ENCODE assay signal across 8 mouse cellular contexts in the genomic region with DNA sequence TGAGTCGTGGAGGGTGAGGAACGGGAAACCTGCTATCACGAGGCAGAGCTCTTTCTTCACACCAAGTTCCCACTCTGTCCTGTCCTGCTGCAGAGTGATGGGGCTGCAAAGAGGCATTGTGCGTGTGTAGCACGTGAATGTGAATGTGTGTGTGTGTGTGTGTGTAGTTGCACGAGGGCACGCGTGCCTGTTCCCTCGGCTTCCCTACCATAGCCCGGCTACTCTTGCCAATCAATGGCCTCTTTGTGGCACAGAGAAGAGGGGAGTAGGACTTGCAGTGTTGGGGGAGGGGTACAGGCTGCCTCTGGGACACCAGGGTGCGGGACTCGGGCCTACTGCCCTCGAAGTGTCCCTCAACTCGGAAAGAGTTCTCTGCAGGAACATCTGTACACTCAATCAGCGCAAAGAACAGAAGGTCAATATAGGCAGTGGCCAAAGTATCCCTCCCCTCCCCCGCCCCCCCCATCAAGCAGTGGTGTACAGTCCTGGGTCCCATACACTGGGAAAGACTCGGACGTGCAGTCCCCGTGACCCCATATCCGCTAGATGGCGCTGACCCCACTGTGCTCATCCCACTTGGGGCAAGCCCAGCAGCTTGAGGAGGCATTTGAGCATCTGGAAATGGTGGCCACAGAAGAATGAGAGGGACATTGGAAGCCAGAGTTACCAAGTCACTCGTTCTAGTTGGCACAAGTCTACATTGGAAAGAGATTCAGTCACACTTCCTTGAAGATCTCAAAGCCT. TPM values are rescaled to one million over a fixed set of nuclear protein-coding genes. Genes with fewer than 3 reads are reported as not detected.
DNase-seq lines count a peak whose midpoint lies in the region; ATAC-seq and TF ChIP-seq lines count a peak whose summit lies in the region.

No protein-coding gene starts in this region.

- H3K4me3 ChIP-seq in C2C12 (ENCODE audit: insufficient read depth, poor library complexity, severe bottlenecking): no peak overlapping the region
- no peak overlapping the region for H3K4me3 ChIP-seq in kidney, embryonic 14.5 days (ENCODE audit: low read length)

- H3K9me3 ChIP-seq in kidney, embryonic 14.5 days (ENCODE audit: control insufficient read depth, low read length): no peaks in the 10 kb centered on the region

- H3K79me2 ChIP-seq in C2C12 (ENCODE audit: control insufficient read depth, insufficient read depth): no peaks in the 10 kb centered on the region

- ATAC-seq in CD4-positive, CD25-positive, alpha-beta regulatory T cell, adult 4 months: no peak
- ATAC-seq in granulocyte monocyte progenitor cell, adult 5-6 weeks (replicated peaks; ENCODE audit: poor library complexity, severe bottlenecking): 0 out of 2 replicates have a peak, but pooled peaks have one; percentile 42
- ATAC-seq in kidney, embryonic 14.5 days (ENCODE audit: low FRiP score, low TSS enrichment): peak; percentile 40; the same call in 1 of the 2 replicates

- H3K9ac ChIP-seq in kidney, embryonic 14.5 days (ENCODE audit: low read depth, low read length): no peak overlapping the region

- H3K4me1 ChIP-seq in kidney, embryonic 14.5 days (ENCODE audit: control insufficient read depth, insufficient read depth, low read length): peaks cover 6% of the 10 kb centered on the region; the same call in 1 of the 2 replicates

- TF ChIP-seq CTCF in C2C12 (IDR thresholded peaks at IDR 0.05; ENCODE audit: control insufficient read depth, insufficient read depth, insufficient read length): peak; percentile 66

- WGBS in kidney, embryonic 14.5 days: 20% methylated on average over 22 of the region's 22 CpGs

- H3K4me2 ChIP-seq in kidney, embryonic 14.5 days (replicated peaks; ENCODE audit: low read depth, low read length): no peak overlapping the region

- H3ac ChIP-seq in C2C12 (ENCODE audit: control insufficient read depth, insufficient read length, low read depth): no peak overlapping the region

- peaks cover 14% of the 10 kb centered on the region for H3K27me3 ChIP-seq in C2C12 (ENCODE audit: control insufficient read depth, insufficient read depth, insufficient read length)
- no peaks in the 10 kb centered on the region; the same call in 1 of the 2 replicates for H3K27me3 ChIP-seq in kidney, embryonic 14.5 days (ENCODE audit: control insufficient read depth, insufficient read depth, low read length)

- H3K36me3 ChIP-seq in C2C12 (ENCODE audit: control insufficient read depth, insufficient read depth): no peaks in the 10 kb centered on the region
- no peaks in the 10 kb centered on the region for H3K36me3 ChIP-seq in kidney, embryonic 14.5 days (ENCODE audit: control insufficient read depth, insufficient read depth, low read length)

- H3K79me3 ChIP-seq in C2C12 (ENCODE audit: low read depth): no peaks in the 10 kb centered on the region

- peak; percentile 57 for DNase-seq in CD4-positive, CD25-positive, alpha-beta regulatory T cell, adult 2 months (ENCODE audit: low read depth, low spot score)
- peak; percentile 55 to 78 for DNase-seq in cerebellum, postnatal 25 days
- peak; percentile 87 for DNase-seq in lung, postnatal 36 days
- DNase-seq in thymus, postnatal 0 days (ENCODE audit: low spot score): peak; percentile 36

- no peak overlapping the region for H3K27ac ChIP-seq in kidney, embryonic 14.5 days (ENCODE audit: low read depth, low read length)

TF ChIP-seq in C2C12, 6 proteins besides CTCF, POLR2A, EP300 and RAD21:
- no peak for TF ChIP-seq CEBPB (IDR thresholded peaks at IDR 0.05; ENCODE audit: low read depth)
- TF ChIP-seq MYOG (IDR thresholded peaks at IDR 0.05; ENCODE audit: control insufficient read depth, extremely low read depth, insufficient read length): no peak
- no peak for TF ChIP-seq MYOD1 (IDR thresholded peaks at IDR 0.05; ENCODE audit: control insufficient read depth, insufficient read length, low read depth)
- no peak for TF ChIP-seq FOSL1 (IDR thresholded peaks at IDR 0.05; ENCODE audit: insufficient read depth, low read length, poor library complexity, severe bottlenecking)
- TF ChIP-seq USF1 (IDR thresholded peaks at IDR 0.05; ENCODE audit: low read depth): no peak
- no peak for TF ChIP-seq MAX (IDR thresholded peaks at IDR 0.05)

RNA-seq across cellular contexts. Expression of a gene that starts 13.3 kb away (rescaled TPM):
- polyA plus RNA-seq in CD4-positive, CD25-positive, alpha-beta regulatory T cell, adult 4 months (2017; shearing (Covaris generic)): under 1 TPM; 0.34 to 0.48 TPM
- polyA plus RNA-seq in C2C12 (2012; fragmentation: generic; extraction: Trizol): 3.0 TPM
- total RNA-seq in granulocyte monocyte progenitor cell, adult 5-6 weeks (2014; fragmentation: Nextera tagmentation): 0.52 and 4.6 TPM in 2 replicates
- total RNA-seq in granulocyte monocyte progenitor cell, adult 5-6 weeks (2017): 0.31 and 0.52 TPM in 2 replicates
- polyA plus RNA-seq in kidney, embryonic 14.5 days (2014; fragmentation: Nextera tagmentation; extraction: Ambion mirVana): 6.5 and 6.8 TPM in 2 replicates
- 7.7 and 9.9 TPM in 2 replicates for polyA plus RNA-seq in thymus, postnatal 0 days (2015; fragmentation: Nextera tagmentation; extraction: Ambion mirVana)

Comparison
In these comparisons a context has a peak if more than half of its experiments do, and no peak if none do; other contexts are left out.
1. DNase-seq: peak in every context shown above with its lines; median percentile 87 in lung, postnatal 36 days; 66 in cerebellum, postnatal 25 days; 57 in CD4-positive, CD25-positive, alpha-beta regulatory T cell, adult 2 months; 36 in thymus, postnatal 0 days.